Mouse (Mus musculus) CH12.LX (cell line): ENCODE data around the gene Gsto1. TPM values are rescaled to one million over a fixed set of nuclear protein-coding genes. Genes with fewer than 3 reads are reported as not detected.

ENCODE experiments used
- DNase-seq: peaks from one replicate; pipeline ENCODE4 v3.0.0-alpha.2; 2013; ENCODE audit errors: extremely low read depth
- H3K27ac ChIP-seq: 2 replicates; pipeline ENCODE4 v1.5.1; 2012; ENCODE audit warnings: low read depth, mild to moderate bottlenecking, control low read depth, moderate library complexity; ENCODE audit not compliant: insufficient read depth
- H3K27me3 ChIP-seq: replicated peaks from 2 replicates; pipeline ENCODE3; 2012; ENCODE audit warnings: inconsistent platforms
- H3K36me3 ChIP-seq, 2 experiments: replicated peaks in 1 of 2; 2 replicates each; pipeline versions ENCODE3 to v1.6.1; 2012; ENCODE audit warnings: inconsistent platforms in 1 of 2, low read length in 1 of 2, mild to moderate bottlenecking in 1 of 2, mixed read lengths in 1 of 2, moderate library complexity in 1 of 2; ENCODE audit not compliant: control insufficient read depth in 1 of 2, insufficient read depth in 1 of 2
- H3K4me1 ChIP-seq, 2 experiments: 2 replicates each; pipeline ENCODE4 v1.6.1; 2012; ENCODE audit warnings: inconsistent platforms in 1 of 2, moderate library complexity in 1 of 2; ENCODE audit not compliant: insufficient read depth in 2 of 2, control insufficient read depth in 1 of 2
- H3K4me2 ChIP-seq: 2 replicates; pipeline ENCODE4 v1.6.1; 2012; ENCODE audit warnings: low read depth, mild to moderate bottlenecking, control low read depth; ENCODE audit not compliant: poor library complexity, insufficient read depth, severe bottlenecking
- H3K4me3 ChIP-seq, 3 experiments: fragments of 150-350 bp in 1 of 3; sonication (generic) in 1 of 3; replicated peaks in 1 of 3; 2 replicates each; pipeline versions ENCODE3 to v1.5.1; 2011 to 2012; ENCODE audit warnings: low read depth in 2 of 3, low read length in 2 of 3, mild to moderate bottlenecking in 2 of 3, moderate library complexity in 2 of 3, control low read depth in 1 of 3, improper control_type of control experiment in 1 of 3, inconsistent platforms in 1 of 3, mixed read lengths in 1 of 3; ENCODE audit not compliant: poor library complexity in 1 of 3
- H3K79me2 ChIP-seq: replicated peaks from 2 replicates; pipeline ENCODE4 v1.6.1; 2012; ENCODE audit warnings: mild to moderate bottlenecking, moderate library complexity; ENCODE audit not compliant: control insufficient read depth, poor library complexity, insufficient read depth, severe bottlenecking; ENCODE audit errors: extremely low read depth
- H3K9ac ChIP-seq: 2 replicates; pipeline ENCODE4 v1.6.1; 2012; ENCODE audit warnings: low read depth, mild to moderate bottlenecking, control low read depth, moderate library complexity; ENCODE audit not compliant: insufficient read depth
- H3K9me3 ChIP-seq: replicated peaks from 2 replicates; pipeline ENCODE3; 2012; ENCODE audit warnings: low read length, inconsistent platforms, mixed read lengths
- BHLHE40 ChIP-seq: IDR thresholded peaks from 2 replicates; pipeline ENCODE4 v1.6.1; 2011; ENCODE audit warnings: mild to moderate bottlenecking, low read depth, low read length, improper control_type of control experiment
- CHD1 ChIP-seq: IDR thresholded peaks from 2 replicates; pipeline ENCODE4 v1.6.1; 2012; ENCODE audit warnings: low read depth, low read length, improper control_type of control experiment, inconsistent platforms
- CHD2 ChIP-seq: IDR thresholded peaks from 2 replicates; pipeline ENCODE4 v1.6.1; 2011; ENCODE audit warnings: low read length, improper control_type of control experiment
- EP300 ChIP-seq: IDR thresholded peaks from 2 replicates; pipeline ENCODE4 v1.6.1; 2011; ENCODE audit warnings: low read length, improper control_type of control experiment
- GABPA ChIP-seq: IDR thresholded peaks from 2 replicates; pipeline ENCODE4 v1.6.1; 2012; ENCODE audit warnings: low read depth, low read length, improper control_type of control experiment, inconsistent platforms; ENCODE audit not compliant: insufficient replicate concordance
- JUND ChIP-seq: conservative IDR thresholded peaks from 2 replicates; pipeline ENCODE4 v1.6.1; 2011; ENCODE audit warnings: low read depth, low read length, improper control_type of control experiment
- MAX ChIP-seq: IDR thresholded peaks from 2 replicates; pipeline ENCODE4 v1.6.1; 2011; ENCODE audit warnings: low read length, improper control_type of control experiment
- MXI1 ChIP-seq: IDR thresholded peaks from 2 replicates; pipeline ENCODE4 v1.6.1; 2011; ENCODE audit warnings: mild to moderate bottlenecking, low read depth, low read length, improper control_type of control experiment
- NELFE ChIP-seq: IDR thresholded peaks from 2 replicates; pipeline ENCODE4 v1.6.1; 2011; ENCODE audit warnings: low read depth, low read length, improper control_type of control experiment
- NRF1 ChIP-seq: IDR thresholded peaks from 2 replicates; pipeline ENCODE4 v1.6.1; 2014; ENCODE audit warnings: low read depth, mild to moderate bottlenecking, inconsistent platforms, low read length, improper control_type of control experiment, moderate library complexity
- POLR2A ChIP-seq: IDR thresholded peaks from 2 replicates; pipeline ENCODE4 v1.6.1; 2011; ENCODE audit warnings: low read depth, mild to moderate bottlenecking, improper control_type of control experiment, low read length
- SMC3 ChIP-seq: IDR thresholded peaks from 2 replicates; pipeline ENCODE4 v1.6.1; 2011; ENCODE audit warnings: low read depth, low read length, improper control_type of control experiment
- TCF12 ChIP-seq: IDR thresholded peaks from 2 replicates; pipeline ENCODE4 v1.6.1; 2014; ENCODE audit warnings: low read depth, mild to moderate bottlenecking, inconsistent platforms, low read length, improper control_type of control experiment
- UBTF ChIP-seq: IDR thresholded peaks from 2 replicates; pipeline ENCODE4 v1.6.1; 2012; ENCODE audit warnings: low read depth, mild to moderate bottlenecking, inconsistent platforms, low read length, improper control_type of control experiment, moderate library complexity
- USF1 ChIP-seq: IDR thresholded peaks from 2 replicates; pipeline ENCODE4 v1.6.1; 2014; ENCODE audit warnings: low read depth, mild to moderate bottlenecking, inconsistent platforms, low read length, improper control_type of control experiment
- ZMIZ1 ChIP-seq: IDR thresholded peaks from 2 replicates; pipeline ENCODE4 v1.6.1; 2012; ENCODE audit warnings: low read depth, mild to moderate bottlenecking, inconsistent platforms, low read length, improper control_type of control experiment
- dilution Hi-C: fragments of 300-500 bp; cut with MboI; formaldehyde crosslinking; loops from 2 replicates; pipeline ENCODE4 v1.14.3; 2020; ENCODE audit warnings: low sequenced_read_pairs; ENCODE audit not compliant: extremely low pct_unique_long_range_greater_than_20kb, extremely low pct_ligation_motif_present
- in situ Hi-C: fragments of 300-500 bp; cut with MboI; formaldehyde crosslinking; loops from 3 replicates; pipeline ENCODE4 v1.14.3; 2019; ENCODE audit warnings: low sequenced_read_pairs, low pct_ligation_motif_present, low pct_unique_long_range_greater_than_20kb, mixed read lengths
- polyA plus RNA-seq: library from polyadenylated mRNA; unstranded; fragments of >175 nt; gene quantifications from 2 replicates; pipeline ENCODE4 v1.2.1, GENCODE M21; 2012; ENCODE audit warnings: low read depth; ENCODE audit not compliant: insufficient read length
- total RNA-seq, 2 experiments: library from RNA; depleted of rRNA; stranded (reverse); fragments of 300-350 nt in 1 of 2; fragments of >200 nt in 1 of 2; gene quantifications; 2 replicates each; pipeline ENCODE4 v1.2.3; 2012 to 2014

The Gsto1 gene
- total and polyA plus RNA-seq, 3 experiments: 86.5 to 113 (median 111) TPM

GRCm38 (mm10) chr19:47900558-47900957 lies 45.8 kb downstream of the Gsto1 start:
- no peaks in the 10 kb centered on the region for H3K27me3 ChIP-seq
- in situ Hi-C loops: no loop called here
- H3K9ac ChIP-seq: no peak overlapping the region
- dilution Hi-C loops: no loop called here
- no peak overlapping the region for H3K4me3 ChIP-seq
- no peak overlapping the region for H3K27ac ChIP-seq
- peaks cover 3 to 13% of the 10 kb centered on the region in 2 experiments; a peak in 3 of 4 replicates for H3K4me1 ChIP-seq
- peaks cover 31 to 94% of the 10 kb centered on the region in 2 experiments for H3K36me3 ChIP-seq
- TF ChIP-seq NRF1: no peak
- no peak for TF ChIP-seq CHD1
- TF ChIP-seq MXI1: no peak
- no peak for TF ChIP-seq POLR2A
- no peak for TF ChIP-seq MAX
- TF ChIP-seq TCF12: no peak
- TF ChIP-seq SMC3: no peak
- no peak for TF ChIP-seq USF1
- no peaks in the 10 kb centered on the region for H3K9me3 ChIP-seq
- no peak for DNase-seq
- H3K79me2 ChIP-seq: no peaks in the 10 kb centered on the region
- H3K4me2 ChIP-seq: no peak overlapping the region

- in situ Hi-C loops (no loop called here), dilution Hi-C loops (no loop called here)
- Histone ChIP-seq H3K9me3 (no peaks in the 10 kb centered on the region), H3K9ac (no peak overlapping the region), H3K4me3 (no peak overlapping the region)
- no peak for DNase-seq
- TF ChIP-seq USF1 (no peak), UBTF (no peak), GABPA (no peak), ZMIZ1 (no peak), JUND (no peak)
- TF ChIP-seq, all 38 proteins: peak for 0
- Histone ChIP-seq H3K36me3 (peaks cover 11 to 84% of the 10 kb centered on the region in 2 experiments), H3K4me2 (no peak overlapping the region), H3K27me3 (no peaks in the 10 kb centered on the region), H3K27ac (no peak overlapping the region), H3K79me2 (no peaks in the 10 kb centered on the region), H3K4me1 (peaks cover 6 to 24% of the 10 kb centered on the region in 2 experiments)
Measured at GRCm38 (mm10) chr19:47902316-47903201, 47.8 kb downstream of the Gsto1 start.

- no peaks in the 10 kb centered on the region for H3K9me3 ChIP-seq
- no peak overlapping the region for H3K4me3 ChIP-seq
- no peak overlapping the region for H3K9ac ChIP-seq
- peaks cover under 1% of the 10 kb centered on the region; the same call in 1 of the 2 replicates for H3K79me2 ChIP-seq
- H3K4me1 ChIP-seq: peaks cover 7 to 30% of the 10 kb centered on the region in 2 experiments
- H3K27me3 ChIP-seq: no peaks in the 10 kb centered on the region
- no peak overlapping the region for H3K27ac ChIP-seq
- dilution Hi-C loops (no loop called here), in situ Hi-C loops (no loop called here)
- no peak overlapping the region for H3K4me2 ChIP-seq
- DNase-seq: no peak
- H3K36me3 ChIP-seq: peaks cover 5 to 84% of the 10 kb centered on the region in 2 experiments
- TF ChIP-seq EP300 (no peak), UBTF (no peak), CHD2 (no peak), MXI1 (no peak), NELFE (no peak), BHLHE40 (no peak)
Measured at GRCm38 (mm10) chr19:47903679-47904078, 48.9 kb downstream of the Gsto1 start.
